Mouse (Mus musculus): ENCODE results near the gene Zan. TPM values are rescaled to one million over a fixed set of nuclear protein-coding genes. Genes with fewer than 3 reads are reported as not detected.

Zan gene
- 0.04 TPM in 1 of 2 replicates, not detected in the other for polyA plus RNA-seq (2011; ENCODE audit: insufficient read depth, insufficient read length, low read depth, missing spikeins)

DNA sequence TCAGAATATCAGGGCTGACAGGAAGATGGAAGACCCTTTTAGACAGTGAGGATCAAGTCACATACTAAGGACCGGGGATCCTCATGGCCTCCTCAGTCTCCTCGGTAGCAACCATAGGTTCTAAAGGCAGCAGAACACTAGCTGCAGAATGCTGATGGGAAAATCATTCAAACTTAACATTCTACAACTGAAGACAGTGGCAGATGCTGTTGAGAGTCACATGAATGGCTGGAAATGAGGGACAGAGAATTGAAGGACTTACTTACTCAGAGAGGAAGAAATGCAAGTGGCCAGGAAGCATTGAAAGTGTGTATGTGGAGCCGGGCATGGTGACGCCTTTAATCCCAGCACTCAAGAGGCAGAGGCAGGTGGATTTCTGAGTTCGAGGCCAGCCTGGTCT, at the start of gene Zan:
Gene Zan, minus strand, starts transcription at position 101 of the 400 bp plus-strand sequence.
- Histone ChIP-seq H3K9ac (ENCODE audit: low read depth, poor library complexity, severe bottlenecking) (no peak within 1 kb of the TSS), H3K27ac (ENCODE audit: insufficient read depth, low read length) (no peak within 1 kb of the TSS), H3K36me3 (ENCODE audit: control insufficient read depth, insufficient read depth, low read length, poor library complexity, severe bottlenecking) (no peaks in the 10 kb centered on the region), H3K9me3 (replicated peaks; ENCODE audit: control insufficient read depth, insufficient read depth, low read length, poor library complexity, severe bottlenecking) (no peaks in the 10 kb centered on the region), H3K4me3 (ENCODE audit: low read depth, low read length) (no peak within 1 kb of the TSS), H3K27me3 (ENCODE audit: control insufficient read depth, insufficient read depth, low read length, poor library complexity, severe bottlenecking) (no peaks in the 10 kb centered on the region), H3K4me1 (ENCODE audit: control insufficient read depth, insufficient read depth, low read length) (no peaks in the 10 kb centered on the region)
- TF ChIP-seq EP300 (IDR thresholded peaks at IDR 0.05; ENCODE audit: insufficient read depth, low read depth, low read length) (no peak), POLR2A (IDR thresholded peaks at IDR 0.05; ENCODE audit: insufficient read depth, low read length) (no peak), CTCF (IDR thresholded peaks at IDR 0.05; ENCODE audit: low read depth, low read length) (no peak)

DNA sequence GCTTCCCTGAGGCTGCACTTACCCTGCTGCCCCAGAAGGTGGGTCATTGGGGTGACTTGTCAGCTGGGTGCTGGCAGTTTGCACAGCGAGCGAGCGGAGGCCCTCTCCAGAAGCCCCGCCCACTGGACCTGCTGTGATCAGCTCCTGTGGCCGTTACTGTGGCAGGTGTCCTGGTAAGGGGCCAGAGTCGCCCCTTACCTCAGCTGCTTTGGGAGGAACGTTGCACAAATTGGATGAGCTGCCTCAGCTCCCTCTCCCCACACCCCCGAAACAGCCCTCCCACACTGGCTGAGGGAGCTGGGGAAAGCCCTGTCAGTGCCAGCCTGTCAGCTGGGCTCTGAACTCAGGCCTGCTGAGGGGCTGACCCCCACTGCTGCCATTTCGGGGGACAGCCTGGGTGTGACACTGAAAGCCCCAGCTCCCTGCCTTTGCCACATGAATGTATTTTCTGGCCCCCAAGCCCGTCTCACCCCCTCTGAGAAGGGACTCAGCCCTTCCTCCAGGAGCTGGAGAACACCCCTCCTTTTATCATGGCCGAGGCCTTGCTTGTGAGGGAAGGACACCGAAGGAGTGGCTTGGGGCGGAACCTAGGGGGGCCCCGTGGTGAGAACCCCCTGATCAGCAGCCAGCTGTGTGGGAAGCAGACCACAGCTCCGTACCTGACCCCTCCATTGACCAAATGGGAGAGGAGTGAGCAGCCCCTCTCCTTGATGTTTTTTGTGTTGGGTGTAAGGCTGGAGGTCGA, 49.5 kb upstream of the Zan start:
- TF ChIP-seq POLR2A (IDR thresholded peaks at IDR 0.05; ENCODE audit: insufficient read depth, low read length): no peak
- TF ChIP-seq EP300 (IDR thresholded peaks at IDR 0.05; ENCODE audit: insufficient read depth, low read depth, low read length): no peak
- TF ChIP-seq CTCF (IDR thresholded peaks at IDR 0.05; ENCODE audit: low read depth, low read length): no peak
- H3K4me1 ChIP-seq (ENCODE audit: control insufficient read depth, insufficient read depth, low read length): peaks cover 5% of the 10 kb centered on the region
- H3K9me3 ChIP-seq (replicated peaks; ENCODE audit: control insufficient read depth, insufficient read depth, low read length, poor library complexity, severe bottlenecking): no peaks in the 10 kb centered on the region
- H3K27ac ChIP-seq (ENCODE audit: insufficient read depth, low read length): no peak overlapping the region
- no peak overlapping the region for H3K9ac ChIP-seq (ENCODE audit: low read depth, poor library complexity, severe bottlenecking)
- H3K36me3 ChIP-seq (ENCODE audit: control insufficient read depth, insufficient read depth, low read length, poor library complexity, severe bottlenecking): peaks cover 45% of the 10 kb centered on the region
- H3K27me3 ChIP-seq (ENCODE audit: control insufficient read depth, insufficient read depth, low read length, poor library complexity, severe bottlenecking): no peaks in the 10 kb centered on the region
- no peak overlapping the region for H3K4me3 ChIP-seq (ENCODE audit: low read depth, low read length)

DNA sequence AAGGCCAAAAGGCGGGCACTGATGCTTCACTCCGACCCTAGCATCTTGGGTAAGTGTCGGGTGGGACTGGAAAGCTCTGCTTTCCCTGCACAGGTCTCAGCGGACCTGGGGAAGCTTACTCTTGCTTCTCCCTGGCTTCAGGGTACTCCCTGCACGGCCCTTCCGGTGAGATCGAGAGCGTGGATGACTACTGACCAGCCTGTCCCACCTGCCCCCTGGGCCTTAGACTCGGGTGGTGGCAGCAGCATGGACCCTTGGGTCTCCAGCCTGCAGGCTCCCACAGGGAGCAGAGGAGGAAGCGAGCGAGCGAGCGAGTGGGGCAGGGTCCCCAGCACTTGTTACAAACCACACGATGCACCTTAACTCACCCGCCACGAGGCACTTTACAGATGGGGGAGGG, 48.6 kb upstream of the Zan start:
- H3K9me3 ChIP-seq (replicated peaks; ENCODE audit: control insufficient read depth, insufficient read depth, low read length, poor library complexity, severe bottlenecking): no peaks in the 10 kb centered on the region
- H3K9ac ChIP-seq (ENCODE audit: low read depth, poor library complexity, severe bottlenecking): no peak overlapping the region
- H3K27ac ChIP-seq (ENCODE audit: insufficient read depth, low read length): no peak overlapping the region
- peaks cover 9% of the 10 kb centered on the region for H3K4me1 ChIP-seq (ENCODE audit: control insufficient read depth, insufficient read depth, low read length)
- no peak overlapping the region for H3K4me3 ChIP-seq (ENCODE audit: low read depth, low read length)
- TF ChIP-seq POLR2A (IDR thresholded peaks at IDR 0.05; ENCODE audit: insufficient read depth, low read length): no peak
- no peak for TF ChIP-seq EP300 (IDR thresholded peaks at IDR 0.05; ENCODE audit: insufficient read depth, low read depth, low read length)
- no peak for TF ChIP-seq CTCF (IDR thresholded peaks at IDR 0.05; ENCODE audit: low read depth, low read length)
- no peaks in the 10 kb centered on the region for H3K27me3 ChIP-seq (ENCODE audit: control insufficient read depth, insufficient read depth, low read length, poor library complexity, severe bottlenecking)
- H3K36me3 ChIP-seq (ENCODE audit: control insufficient read depth, insufficient read depth, low read length, poor library complexity, severe bottlenecking): peaks cover 48% of the 10 kb centered on the region

DNA sequence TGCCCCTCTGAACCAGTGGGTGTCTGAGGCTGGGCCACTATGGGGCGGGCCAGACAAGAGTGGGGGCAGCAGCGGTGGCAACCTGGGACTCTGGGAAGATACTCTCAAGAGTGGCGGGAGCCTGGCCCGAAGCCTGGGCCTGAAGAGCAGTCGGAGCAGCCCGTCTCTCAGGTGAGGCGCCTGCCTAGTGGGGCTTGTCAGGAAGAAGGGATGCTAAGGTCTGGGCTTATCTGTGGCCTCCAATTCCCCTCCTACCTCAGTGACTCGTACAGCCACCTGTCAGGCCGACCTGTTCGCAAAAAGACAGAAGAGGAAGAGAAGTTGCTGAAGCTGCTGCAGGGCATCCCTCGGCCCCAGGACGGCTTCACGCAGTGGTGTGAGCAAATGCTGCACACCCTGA, 47.8 kb upstream of the Zan start:
- H3K9me3 ChIP-seq (replicated peaks; ENCODE audit: control insufficient read depth, insufficient read depth, low read length, poor library complexity, severe bottlenecking): no peaks in the 10 kb centered on the region
- no peaks in the 10 kb centered on the region for H3K27me3 ChIP-seq (ENCODE audit: control insufficient read depth, insufficient read depth, low read length, poor library complexity, severe bottlenecking)
- TF ChIP-seq EP300 (IDR thresholded peaks at IDR 0.05; ENCODE audit: insufficient read depth, low read depth, low read length) (no peak), POLR2A (IDR thresholded peaks at IDR 0.05; ENCODE audit: insufficient read depth, low read length) (no peak), CTCF (IDR thresholded peaks at IDR 0.05; ENCODE audit: low read depth, low read length) (no peak)
- H3K36me3 ChIP-seq (ENCODE audit: control insufficient read depth, insufficient read depth, low read length, poor library complexity, severe bottlenecking): peaks cover 54% of the 10 kb centered on the region
- H3K9ac ChIP-seq (ENCODE audit: low read depth, poor library complexity, severe bottlenecking): no peak overlapping the region
- H3K4me1 ChIP-seq (ENCODE audit: control insufficient read depth, insufficient read depth, low read length): peaks cover 9% of the 10 kb centered on the region
- H3K27ac ChIP-seq (ENCODE audit: insufficient read depth, low read length): no peak overlapping the region
- H3K4me3 ChIP-seq (ENCODE audit: low read depth, low read length): no peak overlapping the region

DNA sequence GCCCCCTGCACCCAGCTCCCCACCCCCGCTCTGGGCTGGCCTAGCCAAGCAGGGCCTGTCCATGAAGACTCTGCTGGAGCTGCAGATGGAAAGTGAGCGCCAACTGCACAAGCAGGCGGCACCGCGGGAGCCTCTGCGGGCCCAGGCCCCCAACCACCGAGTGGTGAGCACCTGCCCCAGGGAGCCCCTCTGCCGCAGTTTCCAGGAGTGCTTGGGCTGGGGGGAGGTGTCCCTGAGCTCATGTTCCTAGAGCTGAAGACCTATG, 47.3 kb upstream of the Zan start:
- Histone ChIP-seq H3K4me1 (ENCODE audit: control insufficient read depth, insufficient read depth, low read length) (peaks cover 9% of the 10 kb centered on the region), H3K9ac (ENCODE audit: low read depth, poor library complexity, severe bottlenecking) (no peak overlapping the region), H3K27me3 (ENCODE audit: control insufficient read depth, insufficient read depth, low read length, poor library complexity, severe bottlenecking) (no peaks in the 10 kb centered on the region), H3K27ac (ENCODE audit: insufficient read depth, low read length) (no peak overlapping the region), H3K36me3 (ENCODE audit: control insufficient read depth, insufficient read depth, low read length, poor library complexity, severe bottlenecking) (peaks cover 58% of the 10 kb centered on the region), H3K4me3 (ENCODE audit: low read depth, low read length) (no peak overlapping the region), H3K9me3 (replicated peaks; ENCODE audit: control insufficient read depth, insufficient read depth, low read length, poor library complexity, severe bottlenecking) (no peaks in the 10 kb centered on the region)
- TF ChIP-seq EP300 (IDR thresholded peaks at IDR 0.05; ENCODE audit: insufficient read depth, low read depth, low read length): no peak

DNA sequence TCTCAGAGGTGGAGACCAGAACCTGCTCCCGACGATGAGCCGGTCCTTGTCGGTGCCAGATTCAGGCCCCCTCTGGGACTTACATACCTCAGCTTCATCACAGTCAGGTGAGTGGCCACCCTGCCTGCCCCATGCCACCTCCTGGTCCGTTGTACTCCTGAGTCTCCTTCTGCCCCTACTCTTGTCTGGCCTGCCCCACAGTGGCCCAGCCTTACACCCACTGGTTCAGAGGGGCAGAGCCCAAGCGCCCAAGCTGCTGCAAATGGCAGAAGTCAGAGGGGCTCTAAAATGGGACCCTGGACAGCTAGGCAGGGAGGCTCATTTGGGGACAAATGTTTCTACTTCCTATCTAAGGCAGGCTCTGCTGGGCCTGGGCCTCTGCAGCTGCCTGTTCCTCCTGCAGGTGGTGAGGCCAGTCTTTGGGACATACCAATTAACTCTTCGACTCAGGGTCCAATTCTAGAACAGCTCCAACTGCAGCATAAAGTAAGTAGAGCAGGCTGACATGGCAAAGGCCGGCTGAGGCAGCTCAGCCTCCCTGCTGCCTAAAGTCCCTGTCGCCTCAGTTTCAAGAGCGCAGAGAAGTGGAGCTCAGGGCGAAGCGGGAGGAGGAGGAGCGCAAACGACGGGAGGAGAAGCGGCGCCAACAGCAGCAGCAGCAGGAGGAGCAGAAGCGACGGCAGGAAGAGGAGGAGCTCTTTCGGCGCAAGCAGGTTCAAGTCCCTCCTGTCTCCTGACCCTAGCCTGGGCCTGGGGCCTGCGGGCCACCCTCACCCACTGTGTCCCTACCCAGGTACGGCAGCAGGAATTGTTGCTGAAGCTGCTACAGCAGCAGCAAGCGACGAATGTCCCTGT, 46.8 kb upstream of the Zan start:
- peaks cover 63% of the 10 kb centered on the region for H3K36me3 ChIP-seq (ENCODE audit: control insufficient read depth, insufficient read depth, low read length, poor library complexity, severe bottlenecking)
- no peak overlapping the region for H3K9ac ChIP-seq (ENCODE audit: low read depth, poor library complexity, severe bottlenecking)
- H3K4me3 ChIP-seq (ENCODE audit: low read depth, low read length): no peak overlapping the region
- no peak overlapping the region for H3K27ac ChIP-seq (ENCODE audit: insufficient read depth, low read length)
- H3K9me3 ChIP-seq (replicated peaks; ENCODE audit: control insufficient read depth, insufficient read depth, low read length, poor library complexity, severe bottlenecking): no peaks in the 10 kb centered on the region
- no peak for TF ChIP-seq EP300 (IDR thresholded peaks at IDR 0.05; ENCODE audit: insufficient read depth, low read depth, low read length)
- H3K4me1 ChIP-seq (ENCODE audit: control insufficient read depth, insufficient read depth, low read length): peaks cover 9% of the 10 kb centered on the region
- H3K27me3 ChIP-seq (ENCODE audit: control insufficient read depth, insufficient read depth, low read length, poor library complexity, severe bottlenecking): no peaks in the 10 kb centered on the region

Measured in ES-Bruce4 (cell line).